Mouse (Mus musculus) E14TG2a.4 (cell line): ENCODE measurements at regions not wholly inside any gene's neighbourhood (a gene's known extent, or its start where the extent isn't known, plus 50 kb on each side); places are given as distances from the start of the nearest gene placed in this dataset.

ENCODE experiments used
- CTCF ChIP-seq: conservative IDR thresholded peaks from 2 replicates; pipeline ENCODE4 v1.5.1; 2014; ENCODE audit warnings: low read length
- NANOG ChIP-seq: IDR thresholded peaks from 2 replicates; pipeline ENCODE4 v1.6.1; 2014; ENCODE audit warnings: borderline replicate concordance, low read length, mixed read lengths
- POU5F1 ChIP-seq: IDR thresholded peaks from 2 replicates; pipeline ENCODE4 v1.6.1; 2014; ENCODE audit warnings: low read length, borderline replicate concordance

DNA sequence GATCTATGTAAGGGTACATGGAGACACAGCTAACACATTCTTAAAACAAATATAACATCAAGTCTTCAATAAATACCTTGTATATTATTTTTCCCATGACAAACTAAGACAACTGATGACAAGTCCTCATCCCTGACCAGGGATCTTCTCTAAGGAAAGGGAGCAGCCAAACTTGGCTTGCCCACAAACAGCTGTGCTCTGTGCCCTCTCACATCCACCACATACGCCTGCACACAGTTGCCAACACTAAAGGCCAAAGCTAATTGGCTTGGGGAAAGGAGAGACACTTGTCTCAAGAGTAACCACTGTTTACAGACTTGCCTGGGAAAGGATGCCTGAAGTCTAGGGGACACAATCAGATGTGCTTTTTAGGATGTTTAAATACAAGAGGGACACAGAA, 241.3 kb upstream of the Marcks start:
- TF ChIP-seq CTCF (no peak), POU5F1 (no peak), NANOG (no peak)
